Mouse (Mus musculus) adrenal gland, postnatal 25 days (tissue): Measurements from ENCODE around the gene Krtap26-1. TPM values are rescaled to one million over a fixed set of nuclear protein-coding genes. Genes with fewer than 3 reads are reported as not detected.

Source experiments
- total RNA-seq: library from RNA; stranded (reverse); gene quantifications from 2 replicates; pipeline ENCODE4 v1.2.3, GENCODE M21; 2021

The Krtap26-1 gene
- total RNA-seq, 1 experiment from 2014 or later: not detected

Other genes with a start within 250 kb of the Krtap26-1 start
- not detected in 2 replicates for gene Cldn17, start 140.8 kb downstream of the Krtap26-1 start, total RNA-seq
- gene Cldn8, start 84.6 kb downstream of the Krtap26-1 start, total RNA-seq: not detected in 2 replicates
- not detected in 2 replicates for gene Krtap24-1, start 35.5 kb downstream of the Krtap26-1 start, total RNA-seq
- not detected in 2 replicates for gene 2310079G19Rik, start 20.1 kb downstream of the Krtap26-1 start, total RNA-seq
- gene Krtap27-1, start 23.9 kb upstream of the Krtap26-1 start, total RNA-seq: not detected in 2 replicates
- not detected in 2 replicates for gene 2310061N02Rik, start 60.2 kb upstream of the Krtap26-1 start, total RNA-seq
- not detected in 2 replicates for gene Krtap13-1, start 81.1 kb upstream of the Krtap26-1 start, total RNA-seq
- gene Krtap13, start 103.8 kb upstream of the Krtap26-1 start, total RNA-seq: not detected in 2 replicates
- not detected in 2 replicates for gene 2310034C09Rik, start 111.1 kb upstream of the Krtap26-1 start, total RNA-seq
- not detected in 2 replicates for gene 2310057N15Rik, start 126.4 kb upstream of the Krtap26-1 start, total RNA-seq
- not detected in 2 replicates for gene Gm5965, start 130.1 kb upstream of the Krtap26-1 start, total RNA-seq
- gene Gm20741, start 164.4 kb upstream of the Krtap26-1 start, total RNA-seq: not detected in 2 replicates
- gene Krtap15, start 172.4 kb upstream of the Krtap26-1 start, total RNA-seq: not detected in 2 replicates
- not detected in 2 replicates for gene Krtap14, start 178.3 kb upstream of the Krtap26-1 start, total RNA-seq
- not detected in 2 replicates for gene Krtap19-1, start 221.6 kb upstream of the Krtap26-1 start, total RNA-seq
- gene Krtap19-2, start 226.5 kb upstream of the Krtap26-1 start, total RNA-seq: not detected in 2 replicates
- gene Krtap19-3, start 230.2 kb upstream of the Krtap26-1 start, total RNA-seq: not detected in 2 replicates
- not detected in 2 replicates for gene Krtap19-4, start 237.3 kb upstream of the Krtap26-1 start, total RNA-seq
- gene Krtap19-5, start 248.7 kb upstream of the Krtap26-1 start, total RNA-seq: not detected in 2 replicates